Mouse (Mus musculus): ENCODE results near the gene Tmsb4x. TPM values are rescaled to one million over a fixed set of nuclear protein-coding genes. Genes with fewer than 3 reads are reported as not detected.
A peak's percentile ranks its signal among the peaks of the same experiment; 100 is the strongest.

The Tmsb4x gene
- polyA plus RNA-seq, 1 experiment from 2014 or later, result 3,404 TPM

DNA sequence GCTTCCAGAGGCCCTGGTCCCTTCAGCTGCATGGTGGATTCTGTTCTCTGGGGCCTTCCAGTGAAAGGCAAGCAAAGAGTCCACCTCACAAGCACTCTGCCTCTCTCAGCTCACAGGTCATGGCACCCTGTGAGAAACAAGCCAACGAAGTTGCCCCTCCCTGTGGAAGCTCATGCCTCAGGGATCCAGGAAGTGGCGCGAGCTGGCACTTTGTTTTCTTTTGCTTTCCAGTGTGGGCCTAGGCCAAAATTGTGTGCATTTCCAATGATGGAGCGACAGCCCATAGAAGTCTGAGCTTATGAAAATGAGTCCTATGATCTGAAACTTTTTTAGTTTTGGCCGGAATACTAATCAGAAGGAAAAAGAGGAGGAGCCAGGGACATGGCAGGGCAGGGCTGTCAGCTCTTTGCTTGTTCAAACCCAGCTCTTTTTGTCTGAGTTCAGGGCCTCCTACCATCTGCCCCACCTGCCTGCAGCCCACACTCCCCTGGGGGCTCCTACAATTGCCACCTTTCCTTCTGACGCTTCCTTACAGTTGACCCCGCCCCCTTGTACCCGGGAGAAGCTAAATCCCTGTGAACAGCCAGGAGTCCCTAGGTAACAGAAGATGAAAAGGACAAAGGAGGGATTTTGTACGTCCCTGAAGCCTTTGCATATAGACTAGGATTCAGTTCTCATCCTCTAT, 2.9 kb upstream of the Tmsb4x start:
- H3K9me3 ChIP-seq (replicated peaks), result no peaks in the 10 kb centered on the region
- WGBS, result 48% methylated on average over 9 of the region's 9 CpGs
- no peak overlapping the region for H3K4me2 ChIP-seq
- no peak overlapping the region for H3K4me3 ChIP-seq
- H3K4me1 ChIP-seq (replicated peaks), result peaks cover 15% of the 10 kb centered on the region; the same call in 1 of the 2 replicates
- no peak for ATAC-seq (ENCODE audit: insufficient number of reproducible peaks, low FRiP score)
- H3K9ac ChIP-seq, result 0 out of 2 replicates have a peak overlapping the region, but pooled peaks have one; percentile 34
- H3K27ac ChIP-seq (ENCODE audit: poor library complexity, severe bottlenecking), result peak overlapping the region; percentile 60; the same call in 1 of the 2 replicates
- H3K27me3 ChIP-seq (replicated peaks), result no peaks in the 10 kb centered on the region
- 0 out of 2 replicates have a peak, but pooled peaks cover 3% of the 10 kb centered on the region for H3K36me3 ChIP-seq

DNA sequence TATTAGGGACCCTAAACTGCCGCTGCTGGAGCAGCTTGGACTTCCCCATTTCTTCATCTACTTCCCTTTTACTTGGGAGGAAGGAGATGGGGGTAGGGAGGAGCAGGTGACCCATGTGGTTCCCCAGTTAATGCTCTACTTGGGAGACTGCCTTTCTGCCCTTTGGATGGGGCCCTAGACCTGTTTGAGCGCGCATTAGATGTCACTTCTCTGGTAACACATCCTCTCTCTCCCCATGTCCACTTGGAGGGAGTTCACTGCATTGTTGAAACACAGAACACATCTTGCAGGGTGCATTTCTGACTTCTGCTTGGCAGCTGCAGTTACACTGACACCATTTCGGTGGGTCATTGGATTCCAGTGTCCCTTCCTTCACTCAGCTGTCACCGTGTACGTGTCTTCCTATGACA, 1.2 kb upstream of the Tmsb4x start:
- Histone ChIP-seq H3K36me3 (peaks cover 6% of the 10 kb centered on the region; the same call in 1 of the 2 replicates), H3K27ac (ENCODE audit: poor library complexity, severe bottlenecking) (peak overlapping the region; percentile 54)
- WGBS, result 35% methylated on average over 6 of the region's 6 CpGs

DNA sequence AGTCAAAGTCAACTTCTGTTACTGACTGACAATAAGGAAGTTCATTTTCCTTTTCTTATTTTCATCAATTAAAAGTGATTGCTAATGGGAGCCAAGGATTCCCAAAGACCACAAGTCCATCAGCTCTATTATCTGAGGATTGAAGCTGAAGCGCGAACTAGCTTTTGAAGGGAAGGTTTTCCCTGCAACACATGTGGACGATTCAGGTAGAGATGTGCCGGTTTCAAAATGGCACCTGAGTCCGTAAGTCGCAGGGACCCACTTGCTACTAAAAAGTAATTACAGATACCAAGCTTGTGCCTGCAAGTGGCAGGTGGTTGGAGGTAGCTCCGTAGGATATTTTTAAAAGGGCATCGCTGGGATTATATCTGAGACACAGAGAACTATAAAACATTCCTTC, 713 bp upstream of the Tmsb4x start:
- Histone ChIP-seq H3K27me3 (replicated peaks) (no peaks in the 10 kb centered on the region), H3K9me3 (replicated peaks) (no peaks in the 10 kb centered on the region), H3K4me1 (replicated peaks) (peaks cover 19% of the 10 kb centered on the region), H3K9ac (peak overlapping the region; percentile 68; the same call in 1 of the 2 replicates), H3K36me3 (peaks cover 6% of the 10 kb centered on the region; the same call in 1 of the 2 replicates), H3K4me3 (peak overlapping the region; percentile 77), H3K4me2 (peak overlapping the region; percentile 71), H3K27ac (ENCODE audit: poor library complexity, severe bottlenecking) (peak overlapping the region; percentile 95; the same call in 1 of the 2 replicates)
- ATAC-seq (ENCODE audit: insufficient number of reproducible peaks, low FRiP score), result no peak
- WGBS, result 59% methylated on average over 8 of the region's 8 CpGs

More for the DNA sequence above, 1.2 kb upstream of the Tmsb4x start:
- Histone ChIP-seq H3K9ac (no peak overlapping the region), H3K4me2 (peak overlapping the region; percentile 71), H3K4me3 (0 out of 2 replicates have a peak overlapping the region, but pooled peaks have one; percentile 12), H3K27me3 (replicated peaks) (no peaks in the 10 kb centered on the region), H3K9me3 (replicated peaks) (no peaks in the 10 kb centered on the region), H3K4me1 (replicated peaks) (peaks cover 19% of the 10 kb centered on the region)
- no peak for ATAC-seq (ENCODE audit: insufficient number of reproducible peaks, low FRiP score)

DNA sequence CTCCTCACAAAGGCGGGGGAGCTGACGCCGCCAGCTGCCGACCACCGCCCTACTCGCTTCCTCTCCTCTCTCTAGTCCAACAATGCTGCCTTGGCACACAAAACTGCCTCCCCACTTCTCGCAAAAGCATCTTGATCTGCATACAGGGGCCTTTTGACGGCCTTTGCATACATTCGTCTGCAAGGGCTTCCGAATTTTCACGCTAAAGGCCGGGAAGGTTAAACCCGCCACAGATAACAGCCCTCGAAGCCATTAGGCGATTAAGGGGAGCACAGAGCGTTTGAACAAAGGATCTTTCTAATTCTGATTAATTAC, 652 bp downstream of the Tmsb4x start:
- no peak for ATAC-seq (ENCODE audit: insufficient number of reproducible peaks, low FRiP score)
- 18% methylated on average over 16 of the region's 16 CpGs for WGBS
- Histone ChIP-seq H3K27me3 (replicated peaks) (no peaks in the 10 kb centered on the region), H3K4me2 (peak overlapping the region; percentile 16), H3K36me3 (peaks cover 6% of the 10 kb centered on the region; the same call in 1 of the 2 replicates), H3K9ac (peak overlapping the region; percentile 93), H3K27ac (ENCODE audit: poor library complexity, severe bottlenecking) (peak overlapping the region; percentile 95), H3K4me3 (peak overlapping the region; percentile 77), H3K9me3 (replicated peaks) (no peaks in the 10 kb centered on the region), H3K4me1 (replicated peaks) (peaks cover 19% of the 10 kb centered on the region)

DNA sequence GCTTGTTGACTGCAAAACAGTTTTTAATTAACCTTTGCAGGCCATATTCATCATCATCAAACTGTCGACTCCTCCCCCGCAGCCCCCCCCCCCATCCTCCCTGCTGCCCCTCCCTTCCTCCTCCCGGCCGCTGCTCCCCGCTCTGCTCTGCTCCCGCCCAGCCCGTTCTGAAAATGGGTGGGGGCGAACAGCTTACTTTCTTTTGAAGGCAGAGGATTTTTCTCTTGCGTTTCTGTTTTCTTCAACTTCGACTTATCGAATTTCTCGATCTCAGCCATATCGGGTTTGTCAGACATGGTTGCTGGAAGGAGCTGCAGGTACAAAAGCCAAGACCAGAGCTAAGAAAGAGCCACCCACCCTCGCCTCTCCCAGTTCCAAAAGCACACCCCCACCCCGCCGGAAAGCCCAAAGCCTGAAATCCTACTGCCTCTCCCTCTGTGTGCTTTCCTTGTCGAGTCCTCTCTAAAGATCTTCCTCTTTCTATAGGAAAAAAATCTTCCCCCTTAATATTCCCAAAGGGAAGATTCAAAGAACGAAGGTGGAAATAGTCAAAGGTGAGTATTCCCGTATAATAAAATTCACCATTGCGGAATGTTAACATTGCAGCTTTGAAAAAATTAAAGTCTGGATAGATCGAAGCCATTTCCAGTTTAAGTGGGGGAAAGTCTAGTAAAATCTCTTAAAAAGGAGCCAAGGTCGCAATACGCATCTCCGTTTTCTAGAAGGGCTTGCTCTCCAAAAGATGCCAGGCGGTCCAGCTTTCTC, 1.2 kb downstream of the Tmsb4x start:
- no peak for ATAC-seq (ENCODE audit: insufficient number of reproducible peaks, low FRiP score)
- WGBS, result 20% methylated on average over 24 of the region's 25 CpGs
- Histone ChIP-seq H3K27me3 (replicated peaks) (no peaks in the 10 kb centered on the region), H3K4me1 (replicated peaks) (peaks cover 19% of the 10 kb centered on the region), H3K36me3 (peaks cover 6% of the 10 kb centered on the region; the same call in 1 of the 2 replicates), H3K4me2 (peak overlapping the region; percentile 65), H3K27ac (ENCODE audit: poor library complexity, severe bottlenecking) (peak overlapping the region; percentile 95), H3K4me3 (peak overlapping the region; percentile 77), H3K9me3 (replicated peaks) (no peaks in the 10 kb centered on the region), H3K9ac (peak overlapping the region; percentile 93)

DNA sequence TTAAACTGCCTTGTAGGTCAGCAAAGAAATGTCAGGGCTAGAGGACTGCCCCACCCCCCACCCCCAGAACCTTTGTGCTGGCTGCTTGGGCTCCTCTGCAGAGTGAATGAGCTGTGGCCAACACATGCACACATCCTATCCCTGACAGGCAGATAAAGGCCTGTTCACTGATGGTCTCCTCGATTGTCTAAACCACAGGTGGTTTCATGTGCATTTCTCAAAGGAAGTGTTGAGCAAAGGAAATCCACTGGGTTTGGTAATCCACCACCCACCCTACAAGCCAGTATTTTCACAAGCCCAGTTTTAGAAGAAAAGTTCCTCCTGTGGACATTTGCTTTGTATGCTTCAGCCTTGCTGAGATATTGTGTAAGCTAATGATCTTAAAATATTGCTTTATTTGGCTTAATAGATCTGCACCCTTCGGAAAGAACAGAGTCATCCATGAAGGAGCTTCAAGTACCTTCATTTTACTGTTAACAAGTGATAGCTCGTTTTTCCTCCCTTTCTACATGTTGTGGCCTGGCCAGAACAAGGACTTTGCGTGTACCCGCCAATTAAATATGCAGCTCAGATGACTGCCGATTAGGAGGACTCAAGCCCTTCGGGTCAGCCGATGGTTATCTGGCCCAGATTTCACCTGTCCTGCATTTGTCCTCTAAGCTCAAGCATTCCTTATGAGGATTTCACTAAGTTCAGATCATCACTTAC, 3.1 kb downstream of the Tmsb4x start:
- no peak overlapping the region for H3K9ac ChIP-seq
- no peaks in the 10 kb centered on the region for H3K9me3 ChIP-seq (replicated peaks)
- no peaks in the 10 kb centered on the region for H3K27me3 ChIP-seq (replicated peaks)
- H3K36me3 ChIP-seq, result peaks cover 6% of the 10 kb centered on the region; the same call in 1 of the 2 replicates
- peaks cover 14% of the 10 kb centered on the region for H3K4me1 ChIP-seq (replicated peaks)
- WGBS, result 52% methylated on average over 8 of the region's 8 CpGs
- no peak overlapping the region for H3K4me2 ChIP-seq
- H3K4me3 ChIP-seq, result no peak overlapping the region
- ATAC-seq (ENCODE audit: insufficient number of reproducible peaks, low FRiP score), result peak; percentile 27; the same call in 1 of the 2 replicates
- H3K27ac ChIP-seq (ENCODE audit: poor library complexity, severe bottlenecking), result no peak overlapping the region

DNA sequence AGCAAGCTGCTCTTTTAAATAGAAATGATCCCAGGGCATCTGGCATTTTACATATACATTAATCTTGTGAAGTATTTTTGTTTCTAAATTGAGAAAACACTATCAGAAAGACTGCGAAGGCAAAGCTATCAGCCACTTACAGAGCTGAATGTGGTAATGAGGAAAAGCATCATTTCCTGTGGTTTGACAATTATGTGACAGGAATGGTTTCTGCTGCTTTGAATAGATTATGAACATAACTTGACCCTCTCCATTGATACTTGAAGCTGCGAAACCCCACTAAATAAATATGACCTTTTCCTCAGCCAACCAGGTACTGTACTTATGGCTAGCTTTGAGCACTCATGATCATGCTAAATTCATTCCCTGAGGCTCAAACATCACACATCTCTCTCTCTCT, 7.8 kb downstream of the Tmsb4x start:
- H3K36me3 ChIP-seq, result no peaks in the 10 kb centered on the region
- no peaks in the 10 kb centered on the region for H3K9me3 ChIP-seq (replicated peaks)
- H3K4me1 ChIP-seq (replicated peaks), result no peaks in the 10 kb centered on the region
- no peak overlapping the region for H3K4me3 ChIP-seq
- H3K27ac ChIP-seq (ENCODE audit: poor library complexity, severe bottlenecking), result no peak overlapping the region
- no peak for ATAC-seq (ENCODE audit: insufficient number of reproducible peaks, low FRiP score)
- no peak overlapping the region for H3K9ac ChIP-seq
- no peaks in the 10 kb centered on the region for H3K27me3 ChIP-seq (replicated peaks)
- 62% methylated on average over 2 of the region's 2 CpGs for WGBS
- H3K4me2 ChIP-seq, result no peak overlapping the region

DNA sequence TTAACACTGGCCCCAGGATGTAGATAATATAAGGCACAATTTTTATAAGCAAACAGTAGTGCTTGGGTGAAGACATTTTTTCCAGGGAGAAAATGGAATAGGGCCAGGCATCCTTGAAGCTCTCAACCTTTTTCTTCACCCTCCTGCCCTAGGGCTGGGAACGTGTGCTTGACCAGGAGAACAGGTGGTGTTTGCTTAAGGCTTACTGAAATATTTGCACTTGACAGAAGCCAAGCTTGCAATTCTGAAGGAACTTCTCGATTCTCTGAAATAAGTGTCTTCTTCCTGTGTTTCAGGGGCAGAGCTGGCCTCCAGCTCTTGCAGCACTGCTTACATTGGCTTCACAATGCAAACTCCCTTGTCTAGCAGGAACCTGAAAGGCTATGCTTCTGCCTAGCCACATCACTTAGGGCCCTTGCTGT, 13.9 kb downstream of the Tmsb4x start:
- whole genome bisulfite sequencing, result 48% methylated on average over 2 of the region's 2 CpGs
- H3K27ac ChIP-seq (ENCODE audit: poor library complexity, severe bottlenecking), result no peak overlapping the region

DNA sequence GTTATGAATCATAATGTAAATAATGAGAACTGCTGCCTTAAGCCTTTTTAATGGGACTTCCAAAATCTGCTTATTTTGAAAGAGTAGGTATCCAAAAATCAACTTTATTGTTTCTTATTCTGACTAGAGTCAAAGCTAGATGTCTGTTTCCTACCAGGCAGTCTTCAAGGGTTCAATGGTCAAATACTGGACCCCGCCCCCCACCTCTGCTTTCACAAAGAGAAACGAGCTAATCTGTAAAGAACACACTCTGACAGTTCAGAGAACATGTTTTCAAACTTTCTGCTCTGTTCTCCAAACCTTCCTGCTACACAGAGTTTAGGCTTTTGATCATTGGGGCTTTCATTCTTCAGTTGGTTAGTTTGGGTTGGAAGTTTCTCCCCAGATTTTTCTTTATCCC, 22.8 kb downstream of the Tmsb4x start:
- ATAC-seq (ENCODE audit: insufficient number of reproducible peaks, low FRiP score), result no peak
- H3K9ac ChIP-seq, result no peak overlapping the region

More for the DNA sequence above, 13.9 kb downstream of the Tmsb4x start:
- Histone ChIP-seq H3K36me3 (no peaks in the 10 kb centered on the region), H3K27me3 (replicated peaks) (no peaks in the 10 kb centered on the region), H3K4me3 (no peak overlapping the region), H3K4me1 (replicated peaks) (no peaks in the 10 kb centered on the region), H3K9me3 (replicated peaks) (0 out of 2 replicates have a peak, but pooled peaks cover 3% of the 10 kb centered on the region), H3K9ac (no peak overlapping the region), H3K4me2 (no peak overlapping the region)
- no peak for ATAC-seq (ENCODE audit: insufficient number of reproducible peaks, low FRiP score)

DNA sequence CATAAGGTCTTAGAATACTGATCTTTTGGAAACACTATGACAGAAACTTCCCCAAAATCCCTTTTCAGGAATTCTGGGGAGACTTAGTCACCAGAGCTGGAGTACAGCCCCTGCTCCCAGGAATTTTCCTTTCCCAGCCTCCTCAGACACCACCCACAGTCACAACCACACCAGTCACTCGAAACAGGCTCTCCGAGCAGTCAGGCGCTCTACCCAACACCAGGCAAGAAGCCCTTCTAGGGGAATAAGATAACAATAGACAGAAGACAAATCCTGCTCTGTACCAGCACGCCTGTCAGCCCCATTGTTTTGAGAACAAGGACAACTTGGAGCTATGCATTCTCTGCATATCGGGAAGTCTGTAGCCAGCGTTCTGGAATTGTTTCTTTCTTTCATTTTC, 25.6 kb downstream of the Tmsb4x start:
- Histone ChIP-seq H3K9me3 (replicated peaks) (no peaks in the 10 kb centered on the region), H3K4me2 (peak overlapping the region; percentile 33), H3K36me3 (no peaks in the 10 kb centered on the region), H3K27me3 (replicated peaks) (no peaks in the 10 kb centered on the region), H3K4me1 (replicated peaks) (no peaks in the 10 kb centered on the region), H3K9ac (no peak overlapping the region), H3K27ac (ENCODE audit: poor library complexity, severe bottlenecking) (peak overlapping the region; percentile 73), H3K4me3 (no peak overlapping the region)
- no peak for ATAC-seq (ENCODE audit: insufficient number of reproducible peaks, low FRiP score)
- 36% methylated on average over 6 of the region's 6 CpGs for WGBS

More for the DNA sequence above, 22.8 kb downstream of the Tmsb4x start:
- no peaks in the 10 kb centered on the region for H3K27me3 ChIP-seq (replicated peaks)
- H3K9me3 ChIP-seq (replicated peaks), result no peaks in the 10 kb centered on the region
- H3K36me3 ChIP-seq, result no peaks in the 10 kb centered on the region
- no peak overlapping the region for H3K4me3 ChIP-seq
- H3K4me2 ChIP-seq, result no peak overlapping the region
- H3K27ac ChIP-seq (ENCODE audit: poor library complexity, severe bottlenecking), result no peak overlapping the region
- no peaks in the 10 kb centered on the region for H3K4me1 ChIP-seq (replicated peaks)
- 40% methylated on average over 2 of the region's 2 CpGs for WGBS

DNA sequence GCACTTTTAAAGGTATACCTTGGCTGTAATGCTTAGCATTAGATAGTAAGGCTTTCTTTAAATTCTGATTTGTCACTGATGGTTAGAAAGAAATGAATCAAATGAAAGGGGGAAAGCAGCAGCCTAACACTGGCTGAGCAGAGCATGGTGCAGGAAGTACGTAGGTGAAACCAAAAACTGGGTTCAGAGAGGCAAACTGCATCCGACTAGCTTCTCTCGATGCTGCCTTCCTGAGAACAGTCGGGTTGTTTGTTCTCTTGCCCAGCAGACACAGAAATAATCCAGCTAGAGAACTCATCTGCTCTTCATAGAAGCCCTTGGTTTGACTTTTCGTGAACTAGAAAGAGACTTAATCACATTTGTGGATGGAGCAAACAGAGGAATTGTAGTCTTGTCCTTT, 26.7 kb downstream of the Tmsb4x start:
- WGBS, result 80% methylated on average over 5 of the region's 5 CpGs
- ATAC-seq (ENCODE audit: insufficient number of reproducible peaks, low FRiP score), result no peak
- Histone ChIP-seq H3K27me3 (replicated peaks) (no peaks in the 10 kb centered on the region), H3K27ac (ENCODE audit: poor library complexity, severe bottlenecking) (no peak overlapping the region), H3K36me3 (no peaks in the 10 kb centered on the region), H3K9me3 (replicated peaks) (no peaks in the 10 kb centered on the region), H3K4me3 (no peak overlapping the region), H3K9ac (no peak overlapping the region), H3K4me1 (replicated peaks) (no peaks in the 10 kb centered on the region), H3K4me2 (no peak overlapping the region)
